Mouse (Mus musculus) lung, postnatal 0 days (tissue): ENCODE measurements around the gene Serpina12. TPM values are rescaled to one million over a fixed set of nuclear protein-coding genes. Genes with fewer than 3 reads are reported as not detected.

Experiments used
- ATAC-seq: fragments of 200-750 bp; cut with Nextera tagmentation; 2 replicates; pipeline ENCODE4 v1.8.0; 2017; ENCODE audit warnings: moderate library complexity
- DNase-seq: peaks from one replicate; pipeline ENCODE4 v3.0.0-alpha.2; 2016; ENCODE audit warnings: low spot score
- H3K27ac ChIP-seq: fragments of 300-500 bp; sonication (generic); 2 replicates; pipeline ENCODE4 v1.5.1; 2014; ENCODE audit warnings: antibody characterized with exemption, mild to moderate bottlenecking, low read length, mixed read lengths
- H3K27me3 ChIP-seq: fragments of 300-500 bp; sonication (generic); replicated peaks from 2 replicates; pipeline ENCODE4 v1.6.1; 2014; ENCODE audit warnings: low read length, mixed read lengths; ENCODE audit not compliant: insufficient read depth
- H3K36me3 ChIP-seq: fragments of 300-500 bp; sonication (generic); 2 replicates; pipeline ENCODE4 v1.6.1; 2014; ENCODE audit warnings: low read length, mixed read lengths; ENCODE audit not compliant: insufficient read depth
- H3K4me1 ChIP-seq: fragments of 300-500 bp; sonication (generic); 2 replicates; pipeline ENCODE4 v1.6.1; 2014; ENCODE audit warnings: antibody characterized with exemption, low read depth, low read length, mixed read lengths; ENCODE audit not compliant: insufficient read depth
- H3K4me2 ChIP-seq: fragments of 300-500 bp; sonication (generic); replicated peaks from 2 replicates; pipeline ENCODE4 v1.6.1; 2014; ENCODE audit warnings: low read depth, mild to moderate bottlenecking, low read length, moderate library complexity, mixed read lengths
- H3K4me3 ChIP-seq: fragments of 300-500 bp; sonication (generic); 2 replicates; pipeline ENCODE4 v1.5.1; 2014; ENCODE audit warnings: low read depth, low read length
- H3K9ac ChIP-seq: fragments of 300-500 bp; sonication (generic); replicated peaks from 2 replicates; pipeline ENCODE4 v1.6.1; 2014; ENCODE audit warnings: low read depth, mild to moderate bottlenecking
- H3K9me3 ChIP-seq: fragments of 300-500 bp; sonication (generic); 2 replicates; pipeline ENCODE4 v1.6.1; 2016; ENCODE audit warnings: low read length, mixed read lengths
- CTCF ChIP-seq: IDR thresholded peaks from 2 replicates; pipeline ENCODE4 v1.5.1; 2016; ENCODE audit warnings: antibody characterized with exemption, mild to moderate bottlenecking
- EP300 ChIP-seq: IDR thresholded peaks from 2 replicates; pipeline ENCODE4 v1.6.1; 2016; ENCODE audit warnings: antibody characterized with exemption, mild to moderate bottlenecking, control low read depth
- WGBS: fragments of 180-500 bp; shearing (Covaris S2); extraction: QIAGEN DNeasy Blood & Tissue Kit; methylation state at CpG from one replicate; pipeline ENCODE4 v1.1.7; 2014; 5-methylcytosine and 5-hydroxymethylcytosine counted together
- polyA plus RNA-seq: library from polyadenylated mRNA; unstranded; fragments of >200 nt; fragmentation: Nextera tagmentation; extraction: Ambion mirVana; gene quantifications from 2 replicates; pipeline ENCODE4 v1.2.1, GENCODE M21; 2015

The Serpina12 gene
- polyA plus RNA-seq, 1 experiment from 2014 or later = not detected

DNA sequence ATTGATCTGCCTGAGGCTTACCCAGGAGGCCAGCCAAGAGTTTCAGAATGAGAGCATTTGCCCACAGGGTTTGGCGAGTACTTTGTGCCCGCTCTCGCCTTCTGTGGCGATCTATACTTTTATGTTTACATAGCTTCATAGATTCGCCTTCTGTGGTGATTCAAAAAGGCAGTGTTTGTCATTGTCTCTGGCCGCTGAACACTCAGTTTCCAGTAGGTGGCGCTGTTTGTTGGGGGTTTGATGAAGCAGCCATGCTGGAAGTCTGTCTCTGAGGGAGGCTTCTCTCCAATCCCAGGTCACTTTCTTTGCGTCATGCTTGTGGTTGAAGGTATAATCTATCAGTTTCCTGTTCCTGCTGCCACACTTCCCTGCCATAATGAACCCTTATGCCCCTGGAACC, 22.0 kb upstream of the Serpina12 start:
- H3K27me3 ChIP-seq = no peaks in the 10 kb centered on the region
- no peaks in the 10 kb centered on the region for H3K36me3 ChIP-seq
- no peak overlapping the region for H3K9ac ChIP-seq
- no peak for ATAC-seq
- H3K27ac ChIP-seq = no peak overlapping the region
- 20% methylated on average over 8 of the region's 8 CpGs for WGBS
- H3K4me2 ChIP-seq = no peak overlapping the region
- no peaks in the 10 kb centered on the region for H3K9me3 ChIP-seq
- H3K4me3 ChIP-seq = no peak overlapping the region
- DNase-seq = peak; percentile 59
- TF ChIP-seq EP300 (no peak), CTCF (peak; percentile 79)
- no peaks in the 10 kb centered on the region for H3K4me1 ChIP-seq

DNA sequence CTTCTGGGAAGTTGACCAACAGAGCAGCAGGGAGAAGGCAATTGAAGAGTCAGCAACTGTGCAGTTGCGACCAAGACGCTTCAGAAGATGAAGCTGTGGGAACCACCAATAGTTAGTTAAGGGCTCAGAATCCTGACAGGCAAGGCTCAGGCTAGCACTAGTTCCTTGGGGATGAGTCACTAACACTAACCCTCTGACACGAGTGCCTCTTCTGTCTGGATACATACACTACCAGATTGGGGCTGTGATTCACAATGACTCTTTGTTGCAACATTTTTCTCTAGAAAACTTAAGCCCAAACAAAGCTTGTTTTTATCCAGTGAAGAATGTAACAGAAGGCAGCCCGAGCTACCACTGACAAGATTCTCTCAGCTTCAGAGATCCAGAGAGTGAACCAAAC, 20.8 kb upstream of the Serpina12 start:
- no peak overlapping the region for H3K4me2 ChIP-seq
- H3K4me1 ChIP-seq = no peaks in the 10 kb centered on the region
- TF ChIP-seq CTCF (no peak), EP300 (no peak)
- H3K4me3 ChIP-seq = no peak overlapping the region
- H3K27ac ChIP-seq = peak overlapping the region; percentile 54; the same call in 1 of the 2 replicates
- no peak overlapping the region for H3K9ac ChIP-seq
- DNase-seq = peak; percentile 66
- H3K36me3 ChIP-seq = no peaks in the 10 kb centered on the region
- 60% methylated on average over 4 of the region's 4 CpGs for WGBS
- H3K9me3 ChIP-seq = no peaks in the 10 kb centered on the region
- H3K27me3 ChIP-seq = no peaks in the 10 kb centered on the region
- ATAC-seq = peak; percentile 70

- H3K4me2 ChIP-seq = no peak overlapping the region
- no peaks in the 10 kb centered on the region for H3K27me3 ChIP-seq
- no peaks in the 10 kb centered on the region for H3K4me1 ChIP-seq
- no peaks in the 10 kb centered on the region for H3K9me3 ChIP-seq
- WGBS = 51% methylated on average over 4 of the region's 4 CpGs
- H3K36me3 ChIP-seq = no peaks in the 10 kb centered on the region
- ATAC-seq (no peak), DNase-seq (no peak)
- no peak overlapping the region for H3K4me3 ChIP-seq
- no peak overlapping the region for H3K27ac ChIP-seq
- no peak for TF ChIP-seq EP300
- no peak for TF ChIP-seq CTCF
- no peak overlapping the region for H3K9ac ChIP-seq
Observed at GRCm38 (mm10) chr12:104064532-104064931, 20.3 kb upstream of the Serpina12 start.

GRCm38 (mm10) chr12:104061862-104062261, 17.6 kb upstream of the Serpina12 start:
- DNase-seq = no peak
- Histone ChIP-seq H3K27me3 (no peaks in the 10 kb centered on the region), H3K36me3 (no peaks in the 10 kb centered on the region), H3K4me1 (no peaks in the 10 kb centered on the region), H3K9ac (no peak overlapping the region), H3K9me3 (no peaks in the 10 kb centered on the region), H3K4me3 (no peak overlapping the region), H3K4me2 (no peak overlapping the region), H3K27ac (no peak overlapping the region)
- no peak for TF ChIP-seq CTCF
- TF ChIP-seq EP300 = no peak
- no peak for ATAC-seq
- 45% methylated on average over 2 of the region's 2 CpGs for WGBS

DNA sequence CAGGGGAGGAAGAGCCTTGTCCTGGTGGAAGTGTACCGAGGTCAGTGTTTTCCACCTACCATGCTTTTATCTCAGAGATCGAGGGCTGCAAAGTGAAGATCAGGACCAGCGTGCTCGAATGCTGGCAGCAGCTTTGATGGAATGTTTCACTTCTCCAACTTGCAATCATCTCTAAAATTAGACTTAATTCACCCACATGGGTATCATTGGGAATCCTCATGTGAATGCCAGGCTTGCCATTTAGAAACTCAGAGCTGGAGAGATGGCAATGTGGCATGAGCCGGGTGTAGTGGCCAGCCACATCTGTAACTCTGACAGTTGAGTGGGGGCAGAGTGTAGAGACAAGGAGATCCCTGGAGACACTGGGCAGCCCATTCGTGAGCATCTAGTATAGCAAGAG, 15.9 kb upstream of the Serpina12 start:
- DNase-seq (no peak), ATAC-seq (no peak)
- no peaks in the 10 kb centered on the region for H3K27me3 ChIP-seq
- H3K4me1 ChIP-seq = no peaks in the 10 kb centered on the region
- H3K36me3 ChIP-seq = no peaks in the 10 kb centered on the region
- no peak for TF ChIP-seq EP300
- no peak for TF ChIP-seq CTCF
- no peak overlapping the region for H3K9ac ChIP-seq
- 70% methylated on average over 6 of the region's 6 CpGs for WGBS
- no peak overlapping the region for H3K4me3 ChIP-seq
- no peak overlapping the region for H3K4me2 ChIP-seq
- H3K27ac ChIP-seq = no peak overlapping the region
- H3K9me3 ChIP-seq = no peaks in the 10 kb centered on the region

GRCm38 (mm10) chr12:104057531-104057930, 13.3 kb upstream of the Serpina12 start:
- H3K36me3 ChIP-seq = no peaks in the 10 kb centered on the region
- H3K9me3 ChIP-seq = no peaks in the 10 kb centered on the region
- no peak overlapping the region for H3K4me2 ChIP-seq
- 71% methylated on average over 7 of the region's 7 CpGs for WGBS
- H3K9ac ChIP-seq = no peak overlapping the region
- no peak for DNase-seq
- ATAC-seq = no peak
- H3K27ac ChIP-seq = no peak overlapping the region
- no peak for TF ChIP-seq EP300
- no peak for TF ChIP-seq CTCF
- H3K4me3 ChIP-seq = no peak overlapping the region
- no peaks in the 10 kb centered on the region for H3K27me3 ChIP-seq
- no peaks in the 10 kb centered on the region for H3K4me1 ChIP-seq

DNA sequence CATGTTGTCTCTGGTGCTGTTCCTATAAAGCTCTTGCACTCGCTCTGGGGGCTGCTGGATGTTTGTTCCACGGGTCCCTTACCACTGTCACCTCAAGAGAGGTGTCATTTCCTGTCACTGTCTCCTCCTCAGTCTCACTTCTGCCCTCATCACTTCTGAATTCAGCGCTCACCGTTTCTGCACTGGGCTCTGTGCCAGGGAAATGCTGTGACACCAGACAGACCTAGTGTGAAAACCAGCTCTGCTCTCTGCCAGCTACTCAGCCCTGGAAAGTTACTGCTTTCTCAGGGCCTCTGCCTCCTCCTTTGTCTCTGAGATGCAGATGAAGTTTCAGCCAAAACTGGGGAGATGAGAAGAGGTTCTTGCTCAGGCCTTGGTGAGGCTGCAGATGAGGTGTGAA, 12.8 kb upstream of the Serpina12 start:
- Histone ChIP-seq H3K4me2 (no peak overlapping the region), H3K9ac (no peak overlapping the region), H3K27ac (no peak overlapping the region), H3K36me3 (no peaks in the 10 kb centered on the region), H3K9me3 (no peaks in the 10 kb centered on the region), H3K4me3 (no peak overlapping the region), H3K4me1 (no peaks in the 10 kb centered on the region), H3K27me3 (no peaks in the 10 kb centered on the region)
- no peak for DNase-seq
- TF ChIP-seq CTCF (no peak), EP300 (no peak)
- ATAC-seq = no peak
- 22% methylated on average over 4 of the region's 4 CpGs for WGBS
